Mouse (Mus musculus): ENCODE measurements around the gene Dusp27. TPM values are rescaled to one million over a fixed set of nuclear protein-coding genes. Genes with fewer than 3 reads are reported as not detected.
A peak's percentile ranks its signal among the peaks of the same experiment; 100 is the strongest.

The Dusp27 gene
- under 1 TPM; 0.62 to 0.85 TPM for total RNA-seq (2021)

DNA sequence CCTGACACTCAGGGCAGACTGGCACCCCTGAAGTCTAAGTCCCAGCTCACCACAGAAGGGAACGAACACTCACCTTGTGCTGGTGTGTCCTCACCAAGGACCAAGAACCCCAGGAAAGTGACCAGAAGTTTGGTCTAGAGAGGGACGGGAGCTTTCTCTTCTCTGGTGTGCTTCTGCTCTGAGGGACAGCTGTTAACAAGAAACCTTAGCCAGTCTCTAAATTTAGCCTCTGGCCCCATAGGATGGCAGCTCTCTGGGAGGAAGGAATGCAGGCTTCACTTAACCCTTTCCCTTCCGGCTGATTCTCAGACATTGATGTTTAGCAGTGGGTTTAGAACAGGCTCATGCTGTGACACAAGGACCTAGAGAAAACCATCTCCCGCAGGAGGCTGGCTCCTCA, at the start of gene Dusp27:
Dusp27 (minus strand) TSS at position 204 of the 400 bp plus-strand sequence.
- intact Hi-C loops (cut with DNase I): no loop called here

DNA sequence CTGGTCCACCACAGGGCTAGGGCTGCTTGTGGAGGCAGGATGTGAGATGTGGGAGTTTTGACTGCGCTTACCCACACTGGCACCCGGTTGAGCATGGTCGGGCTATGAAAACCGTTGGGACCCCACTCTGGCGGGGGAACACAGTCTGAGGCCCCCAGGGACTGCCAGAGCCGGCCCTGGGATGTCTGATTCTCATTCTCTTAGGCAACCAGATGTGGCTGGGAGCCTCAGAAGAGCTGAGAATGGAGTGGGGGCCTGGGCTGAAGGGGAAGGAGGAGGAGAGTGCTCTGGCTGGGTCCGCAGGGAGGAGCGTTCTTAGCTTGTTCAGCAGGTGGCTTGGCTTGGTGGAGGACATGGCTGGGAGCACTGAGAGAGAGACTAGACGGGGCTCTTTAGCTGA, 45.9 kb upstream of the Dusp27 start:
- intact Hi-C loops (cut with DNase I): no loop called here
- no peak for DNase-seq

More for the DNA sequence above, at the start of gene Dusp27:
- no peak for DNase-seq

DNA sequence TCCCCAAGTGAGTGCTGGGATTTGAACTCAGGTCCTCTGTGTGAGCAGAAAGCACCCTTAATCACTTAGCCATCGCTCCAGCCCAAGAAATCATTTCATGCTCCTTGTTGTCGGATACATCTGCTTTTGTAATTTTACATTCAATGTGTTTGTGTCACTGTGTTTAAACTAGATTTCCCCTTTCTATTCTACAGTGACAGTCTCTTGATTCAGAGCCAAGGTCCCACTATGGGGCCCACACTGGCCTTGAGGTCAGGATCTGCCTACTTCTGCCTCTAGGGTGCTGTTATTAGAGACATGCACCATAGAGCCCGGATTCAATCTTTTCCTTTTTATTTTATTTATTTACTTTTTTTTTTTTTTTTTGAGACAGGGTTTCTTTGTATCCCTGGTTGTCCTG, 45.3 kb upstream of the Dusp27 start:
- no peak for DNase-seq
- intact Hi-C loops (cut with DNase I): no loop called here

DNA sequence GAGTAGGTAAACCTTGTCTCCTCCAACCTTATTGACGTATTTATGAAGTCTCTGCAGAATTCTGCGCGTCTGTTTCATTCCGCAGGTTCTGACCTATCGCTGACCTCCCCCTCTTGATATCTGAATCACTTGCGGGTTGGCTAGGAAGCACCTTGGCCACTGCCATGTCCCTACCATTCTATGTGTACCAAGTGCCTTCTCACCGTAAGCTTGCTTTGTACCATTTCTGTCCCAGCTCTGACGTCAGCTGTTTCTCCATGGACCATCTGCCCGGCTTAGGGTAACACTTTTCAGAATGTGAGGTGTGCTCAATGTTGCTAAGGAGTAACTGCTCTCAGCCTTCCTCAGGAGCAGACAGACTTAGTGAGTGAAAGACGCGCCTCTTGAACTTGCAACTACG, 43.1 kb upstream of the Dusp27 start:
- intact Hi-C loops (cut with DNase I): no loop called here

DNA sequence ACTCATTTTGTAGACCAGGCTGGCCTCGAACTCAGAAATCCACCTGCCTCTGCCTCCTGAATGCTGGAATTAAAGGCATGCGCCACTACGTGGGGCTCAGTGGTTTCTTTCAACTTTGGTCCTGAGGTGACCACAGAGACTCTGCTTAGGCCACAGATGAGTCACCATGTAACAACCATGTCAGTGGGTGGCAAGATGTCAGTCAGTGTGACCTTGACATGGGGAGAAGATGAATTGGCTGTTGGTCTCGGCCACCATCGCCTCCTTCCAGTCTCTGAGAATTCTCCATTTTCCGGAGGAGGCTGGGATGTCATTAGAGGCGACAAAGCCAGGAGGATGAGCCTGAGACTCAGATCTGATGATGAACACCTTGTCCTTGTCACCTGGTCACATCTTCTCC, 42.0 kb upstream of the Dusp27 start:
- DNase-seq: no peak
- intact Hi-C loops (cut with DNase I): no loop called here

More for the DNA sequence above, 43.1 kb upstream of the Dusp27 start:
- DNase-seq: no peak

DNA sequence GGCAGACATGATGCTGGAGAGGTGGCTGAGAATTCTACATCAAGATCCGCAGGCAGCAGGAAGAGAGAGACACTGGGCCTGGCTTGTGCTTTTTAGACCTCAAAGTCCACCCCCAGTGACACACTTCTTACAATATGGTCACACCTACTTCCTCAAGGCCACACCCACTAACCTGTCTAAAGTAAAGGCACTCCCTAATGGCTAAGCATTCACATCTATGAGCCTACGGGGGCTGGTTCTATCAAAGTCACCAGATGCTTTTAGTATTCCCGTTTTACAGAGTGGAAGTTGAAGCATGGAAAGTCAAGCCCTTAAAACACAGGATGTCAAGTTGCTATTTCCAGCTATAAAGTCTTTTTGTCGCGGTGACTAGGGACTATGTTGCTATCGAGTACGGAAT, 40.3 kb upstream of the Dusp27 start:
- no peak for DNase-seq
- intact Hi-C loops (cut with DNase I): no loop called here

DNA sequence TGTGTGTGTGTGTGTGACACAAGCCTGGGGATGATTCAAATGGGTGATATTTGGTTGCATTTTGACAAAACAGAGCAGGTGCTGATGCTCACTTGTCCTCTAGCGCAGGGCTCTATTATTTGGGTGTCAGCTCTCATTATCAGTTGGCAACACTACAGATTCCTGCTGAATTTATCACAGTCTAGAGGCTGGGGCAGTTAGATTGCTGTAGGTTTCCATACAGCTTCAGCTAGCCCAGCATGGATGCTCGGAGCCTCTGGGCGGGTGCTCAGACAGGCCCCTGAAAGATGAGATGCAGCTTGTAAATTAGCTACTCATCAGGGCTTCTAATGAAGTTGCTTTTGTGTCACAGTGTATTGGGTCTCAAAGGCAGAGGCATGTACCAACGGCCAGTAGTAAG, 39.7 kb upstream of the Dusp27 start:
- intact Hi-C loops (cut with DNase I): no loop called here
- DNase-seq: no peak

DNA sequence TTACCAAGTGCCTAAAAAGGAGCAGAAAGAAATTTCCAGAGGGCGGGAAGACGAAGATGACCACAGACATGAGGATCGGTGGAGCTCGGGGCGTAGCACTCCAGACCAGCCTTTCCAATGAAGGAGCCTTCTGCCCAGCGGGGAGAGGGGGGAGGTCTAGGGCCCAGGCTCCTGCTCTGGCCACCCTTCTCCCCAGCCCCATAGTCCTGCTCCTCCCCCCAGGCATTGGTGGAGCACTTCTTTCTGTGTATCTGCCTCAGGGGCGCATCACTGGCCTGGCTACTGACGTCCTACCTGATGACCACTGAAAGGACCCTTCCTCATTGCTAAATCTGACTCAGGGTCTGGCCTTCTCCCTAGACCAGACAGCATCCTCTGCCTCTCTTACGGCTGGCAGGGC, 37.4 kb upstream of the Dusp27 start:
- intact Hi-C loops (cut with DNase I): no loop called here
- no peak for DNase-seq

DNA sequence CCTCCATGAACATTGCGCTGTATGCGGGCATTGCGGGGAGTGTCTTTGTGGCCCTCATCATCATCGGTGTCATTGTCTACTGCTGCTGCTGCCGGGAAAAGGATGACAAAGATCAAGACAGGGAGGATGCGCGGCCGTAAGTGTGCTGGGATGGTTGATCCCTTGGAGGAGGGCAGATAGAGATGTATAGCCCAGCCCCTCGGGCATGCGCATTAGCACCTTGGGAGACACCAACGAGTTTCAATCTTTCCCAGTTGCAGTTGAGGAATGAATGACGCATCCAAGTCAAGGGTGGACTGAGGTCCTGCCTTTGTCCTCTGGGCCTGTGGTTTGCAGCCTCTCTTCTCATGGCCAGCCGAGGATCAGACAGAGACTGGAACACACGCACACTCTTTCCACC, 36.9 kb upstream of the Dusp27 start:
- intact Hi-C loops (cut with DNase I): loop anchor here (5.0 kb wide), 2 partner anchors 88 to 198 kb away; partner anchors contain the start of gene Ildr2
- no peak for DNase-seq

DNA sequence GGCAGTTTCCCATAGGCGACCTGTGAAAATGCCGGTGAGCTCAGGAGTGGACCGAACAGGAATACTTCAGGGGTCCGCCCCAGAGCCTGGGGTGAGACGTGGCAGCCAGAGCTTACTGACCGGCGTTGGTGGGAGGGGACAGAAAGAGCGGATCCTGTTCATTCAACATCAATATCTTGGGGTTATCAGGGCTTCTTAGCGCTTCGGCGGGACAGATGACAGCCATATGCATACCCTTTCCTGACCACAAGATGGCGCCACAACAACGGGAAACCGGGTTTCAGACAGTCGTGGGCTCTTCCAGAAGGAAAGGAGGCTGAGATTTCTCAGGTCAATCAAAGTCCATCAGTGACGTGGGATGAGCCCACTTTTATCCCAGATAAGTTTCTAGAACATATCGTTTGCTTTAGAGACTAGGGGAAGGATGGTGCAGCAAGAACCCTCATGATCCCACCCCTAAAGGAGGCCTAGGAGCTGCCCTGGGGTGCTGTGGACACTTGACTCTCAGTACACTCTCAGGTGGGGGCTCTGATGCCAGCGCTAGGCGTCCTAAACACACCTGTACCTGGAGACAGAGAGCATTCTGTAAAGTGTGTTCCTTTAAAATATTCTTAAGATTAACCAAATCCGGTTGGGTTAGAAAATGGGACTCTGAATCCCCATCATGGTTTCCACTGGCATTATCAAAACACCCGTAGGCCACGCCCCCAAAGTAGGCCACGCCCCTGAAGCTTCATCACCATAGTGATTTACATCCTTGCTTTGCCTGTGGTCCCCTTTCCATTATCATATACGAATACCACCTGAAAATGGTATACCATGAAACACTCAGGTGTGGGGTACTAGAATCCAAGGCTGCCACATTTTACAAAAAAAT, 33.1 kb upstream of the Dusp27 start:
- intact Hi-C loops (cut with DNase I): loop anchor here (2.0 to 5.0 kb wide), 3 partner anchors 91 to 201 kb away; partner anchors contain the start of gene Ildr2
- DNase-seq: peak; percentile 79

DNA sequence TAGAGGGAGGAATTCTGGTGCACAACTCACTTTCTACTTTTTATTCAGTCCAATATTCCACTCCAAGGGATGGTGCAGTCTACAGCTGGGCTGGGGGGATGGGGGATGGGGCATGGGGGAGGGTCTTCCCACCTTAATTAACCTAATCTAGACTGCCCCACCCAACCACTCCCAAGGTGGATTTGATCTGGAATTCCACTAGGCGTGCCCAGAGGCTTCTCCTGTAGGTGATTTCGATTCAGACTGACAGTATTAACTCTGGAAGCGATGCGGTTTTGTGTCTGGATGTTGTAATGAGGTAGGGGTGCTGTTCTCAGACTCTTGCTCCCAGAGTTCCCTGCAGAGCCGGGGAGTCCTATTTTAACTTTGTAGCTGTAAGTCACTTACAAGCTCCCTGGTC, 32.4 kb upstream of the Dusp27 start:
- DNase-seq: no peak
- intact Hi-C loops (cut with DNase I): loop anchor here (2.0 to 5.0 kb wide), 3 partner anchors 92 to 202 kb away; partner anchors contain the start of gene Ildr2

DNA sequence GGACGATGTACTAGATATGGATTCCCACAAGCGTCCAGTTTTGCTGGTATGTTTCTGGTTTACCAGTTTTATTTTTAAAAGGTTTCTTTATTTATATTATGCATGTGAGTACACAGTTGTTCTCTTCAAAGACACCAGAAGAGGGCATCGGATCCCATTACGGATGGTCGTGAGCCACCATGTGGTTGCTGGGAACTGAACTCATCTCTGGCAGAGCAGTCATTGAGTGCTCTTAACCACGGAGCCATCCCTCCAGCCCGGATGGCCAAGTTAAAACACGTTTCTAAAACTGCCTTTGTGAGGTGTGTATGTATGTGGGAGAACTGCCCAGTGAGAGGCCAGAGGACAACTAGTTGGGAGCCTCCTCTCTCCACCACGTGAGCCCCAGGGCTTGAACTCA, 30.9 kb upstream of the Dusp27 start:
- intact Hi-C loops (cut with DNase I): no loop called here
- no peak for DNase-seq

DNA sequence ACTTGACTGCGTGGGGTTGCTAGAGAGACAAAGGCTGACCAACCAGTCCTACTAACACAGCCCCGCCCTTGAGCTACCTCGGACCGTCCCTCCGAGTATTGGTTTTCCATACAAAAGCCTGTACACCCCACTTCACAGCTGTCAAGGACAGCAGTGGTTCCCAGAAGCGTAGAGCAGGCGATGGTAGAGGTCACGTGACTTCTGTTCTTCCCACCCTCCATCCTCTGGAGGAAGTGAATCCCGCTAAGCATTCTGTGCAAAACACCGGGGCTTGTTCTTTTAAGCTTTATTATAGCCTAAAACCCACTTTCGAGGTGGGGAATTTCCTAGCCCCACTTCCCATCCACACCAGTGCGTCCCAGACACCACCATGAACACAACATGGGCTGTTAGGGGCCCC, 30.0 kb upstream of the Dusp27 start:
- intact Hi-C loops (cut with DNase I): no loop called here
- DNase-seq: no peak

DNA sequence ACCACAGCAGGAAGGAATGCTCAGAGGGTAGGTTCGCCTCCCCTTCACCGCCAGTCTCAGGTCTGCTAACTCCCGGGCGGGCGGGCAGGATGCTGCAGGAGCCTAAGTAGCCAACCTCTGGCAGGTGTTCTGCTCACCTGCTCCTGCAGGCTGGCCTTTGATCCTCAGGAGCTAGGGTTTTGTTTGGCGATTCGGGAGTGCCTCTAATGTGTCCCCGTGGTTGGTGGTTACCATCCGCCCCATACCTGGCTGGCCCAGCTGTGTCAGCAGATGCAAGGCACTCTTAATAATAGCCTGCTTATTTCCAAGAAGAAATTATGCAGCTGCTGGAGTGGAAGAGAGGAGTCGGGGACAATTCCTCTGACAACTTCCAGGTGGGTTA, 27.4 kb upstream of the Dusp27 start:
- intact Hi-C loops (cut with DNase I): loop anchor here (2.0 kb wide), 1 partner anchor 376 kb away; no protein-coding TSS in a partner anchor

DNA sequence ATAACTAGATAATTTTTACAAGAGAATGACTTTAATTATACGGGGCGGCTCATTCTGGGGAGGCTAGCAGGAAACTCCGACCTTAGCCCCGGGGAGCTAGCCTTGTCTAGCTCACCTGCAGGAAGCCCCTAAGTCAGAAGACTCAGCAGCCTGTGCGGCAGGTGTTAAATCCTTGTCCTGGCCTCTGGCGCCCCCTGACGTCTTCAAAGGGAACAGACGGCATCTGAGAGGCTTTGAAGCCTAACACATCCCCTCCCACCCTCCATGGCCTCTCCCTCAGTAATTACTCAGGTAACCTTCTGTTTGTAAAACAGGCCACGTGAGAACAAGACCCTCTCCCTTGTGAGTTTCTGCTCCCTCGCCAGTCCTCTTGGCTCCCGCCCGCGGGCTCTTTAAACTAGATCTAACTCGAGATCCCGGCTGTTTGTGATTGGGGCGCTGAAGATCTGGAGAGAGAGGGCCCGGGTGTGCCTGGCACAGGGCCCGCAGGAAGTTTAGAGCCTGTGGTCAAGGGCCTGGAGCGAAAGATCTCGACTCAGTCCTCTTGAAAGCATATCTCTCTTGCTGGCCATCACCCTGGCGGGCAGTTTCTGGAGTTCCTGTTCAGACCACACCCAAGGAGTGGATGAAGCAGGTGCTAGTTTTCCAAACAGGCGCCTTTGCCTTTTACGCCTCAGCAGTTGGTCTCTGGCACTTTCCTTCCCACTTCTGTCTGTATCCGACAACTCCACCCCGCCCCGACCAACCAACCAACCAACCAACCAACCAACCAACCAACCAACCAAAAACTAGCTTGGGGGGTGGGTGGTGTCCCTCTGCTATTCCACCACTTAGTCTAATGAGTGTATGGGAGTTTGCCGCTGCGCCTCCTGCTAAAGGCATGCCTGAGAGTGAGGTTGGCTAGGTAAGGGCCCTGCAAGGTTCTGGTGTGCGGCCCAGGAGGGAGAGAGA, 26.7 kb upstream of the Dusp27 start:
- DNase-seq: peak; percentile 78
- intact Hi-C loops (cut with DNase I): loop anchor here (2.0 to 5.0 kb wide), 2 partner anchors 152 to 376 kb away; partner anchors contain the start of gene Pou2f1

More for the DNA sequence above, 27.4 kb upstream of the Dusp27 start:
- DNase-seq: no peak

DNA sequence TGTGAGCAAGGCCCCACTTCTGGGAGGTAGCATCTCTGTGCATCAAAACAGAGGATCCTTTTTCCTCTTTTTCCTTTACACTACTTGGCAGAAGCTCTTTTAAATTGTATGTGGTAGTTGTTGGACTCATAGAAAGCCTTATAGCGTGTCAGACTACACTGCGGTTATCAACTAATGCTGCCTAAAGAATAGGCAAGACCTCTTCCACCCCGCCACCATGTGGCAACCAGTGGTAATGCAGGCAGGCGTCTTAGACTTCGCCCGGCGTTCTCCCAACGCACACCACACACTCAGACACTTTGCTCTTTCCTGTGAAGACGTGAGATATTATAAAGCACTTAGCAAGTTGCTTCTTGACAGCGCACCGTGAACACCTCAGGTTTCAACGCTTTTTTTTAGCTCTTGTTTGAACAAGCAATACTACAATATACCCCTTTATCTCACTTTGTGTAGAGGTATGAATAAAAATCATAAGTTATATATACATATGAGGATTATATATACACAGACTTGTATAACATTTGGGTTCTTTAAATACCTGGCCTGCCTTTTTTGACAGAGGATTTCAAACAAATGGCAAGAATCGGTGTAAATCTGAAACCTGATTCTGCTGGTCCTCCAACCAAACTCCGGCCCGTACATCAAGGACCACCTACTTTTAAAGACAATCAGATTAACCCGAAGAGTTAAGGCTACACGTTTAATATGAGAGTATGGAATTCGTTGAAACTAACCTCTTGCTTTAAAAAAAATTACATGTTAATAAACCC, 25.8 kb upstream of the Dusp27 start:
- intact Hi-C loops (cut with DNase I): loop anchor here (2.0 to 5.0 kb wide), 2 partner anchors 151 to 375 kb away; partner anchors contain the start of gene Pou2f1
- peak; percentile 92 for DNase-seq

DNA sequence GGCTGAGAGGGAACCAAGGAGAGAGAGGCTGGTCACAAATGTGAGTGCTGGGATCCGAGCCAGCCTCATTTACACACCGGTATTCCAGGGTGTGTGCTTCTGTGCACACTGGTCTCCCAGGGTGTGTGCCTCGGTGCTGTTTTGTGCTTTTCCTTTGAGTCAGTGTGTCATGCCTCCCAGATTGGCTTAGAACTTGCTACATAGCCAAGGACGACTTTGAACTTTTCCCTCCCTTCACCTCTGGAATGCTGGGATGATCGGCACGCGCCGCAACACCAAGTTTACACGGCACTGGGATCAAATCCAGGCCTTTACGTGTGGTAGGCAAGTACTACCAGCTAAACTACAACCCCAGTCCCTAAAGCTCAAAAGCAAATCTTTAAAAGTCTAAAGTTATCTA, 24.3 kb upstream of the Dusp27 start:
- intact Hi-C loops (cut with DNase I): loop anchor here (5.0 kb wide), 1 partner anchor 150 kb away; the partner anchor contains the start of gene Pou2f1
- DNase-seq: no peak

DNA sequence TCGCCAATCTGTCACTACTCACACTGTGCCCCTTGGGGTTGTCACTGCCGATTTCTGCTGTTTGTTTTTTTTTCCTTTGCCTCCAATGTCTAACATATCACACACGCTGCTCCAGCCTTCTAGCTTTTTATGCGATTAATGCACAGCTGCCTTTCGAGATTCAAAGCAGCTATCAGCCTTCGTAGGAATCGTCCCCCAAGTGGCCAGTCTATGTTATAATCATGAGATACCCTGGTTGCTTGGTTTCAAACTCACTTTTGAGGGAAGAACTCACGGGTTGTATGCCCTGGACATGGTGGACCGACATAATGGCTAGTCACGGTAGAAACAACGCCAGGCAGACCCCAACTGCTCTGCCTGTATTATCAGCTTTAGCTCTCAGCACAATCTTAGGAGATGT, 23.6 kb upstream of the Dusp27 start:
- intact Hi-C loops (cut with DNase I): loop anchor here (5.0 kb wide), 1 partner anchor 149 kb away; the partner anchor contains the start of gene Pou2f1
- no peak for DNase-seq

DNA sequence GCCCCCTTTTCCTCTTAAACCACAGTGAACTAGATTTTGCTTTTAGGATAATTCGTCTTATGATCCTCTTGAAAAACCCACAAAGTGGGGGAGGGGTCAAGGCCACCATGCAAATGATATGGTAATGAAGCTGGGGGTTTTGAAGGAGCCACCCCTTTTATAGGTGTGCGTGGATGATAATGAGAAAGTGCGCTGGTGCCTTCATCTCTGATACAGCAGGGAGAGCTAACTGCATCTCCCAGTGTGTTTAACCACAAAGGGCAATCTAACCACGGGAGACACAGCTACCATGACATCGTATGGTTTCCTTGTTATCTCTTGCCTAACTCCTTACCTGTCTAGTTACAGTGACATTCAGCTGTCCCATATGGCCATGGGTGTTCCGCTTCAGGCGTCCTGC, 22.3 kb upstream of the Dusp27 start:
- intact Hi-C loops (cut with DNase I): loop anchor here (5.0 kb wide), 1 partner anchor 148 kb away; the partner anchor contains the start of gene Pou2f1
- DNase-seq: no peak

DNA sequence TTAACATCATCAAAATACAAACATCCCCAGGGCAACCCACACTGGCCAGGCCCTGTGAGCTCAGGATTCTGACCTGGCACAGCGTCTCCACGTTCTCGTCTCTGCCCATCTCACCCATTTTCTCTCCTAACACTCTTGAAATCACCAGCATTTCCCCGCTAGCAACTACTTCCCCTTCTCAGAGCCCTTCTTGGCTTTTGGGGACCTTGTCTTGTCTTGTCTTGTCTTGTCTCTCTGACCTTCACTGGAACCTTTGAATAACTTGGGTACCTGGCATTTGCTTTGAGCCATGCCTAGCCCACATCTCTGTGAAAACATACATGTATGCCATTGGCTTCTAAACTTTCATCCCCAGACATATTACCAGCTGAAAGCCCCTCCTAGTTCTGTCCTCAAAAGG, 21.7 kb upstream of the Dusp27 start:
- no peak for DNase-seq
- intact Hi-C loops (cut with DNase I): no loop called here
